Mouse (Mus musculus) heart, postnatal 36 days (tissue): Measurements from ENCODE around the gene Lrriq3. TPM values are rescaled to one million over a fixed set of nuclear protein-coding genes. Genes with fewer than 3 reads are reported as not detected.

ENCODE experiments used
- DNase-seq, 2 experiments: peaks; one replicate each; pipeline ENCODE4 v3.0.0; 2021 to 2022
- intact Hi-C: fragments of 180-260 bp; cut with DNase I; formaldehyde crosslinking; loops from one replicate; pipeline ENCODE4 v1.15.1; 2025
- total RNA-seq, 2 experiments: library from RNA; stranded (reverse); gene quantifications; 2 replicates each; pipeline ENCODE4 v1.2.3; 2021

Lrriq3 gene
- total RNA-seq, 2 experiments from 2014 or later: 0.28 to 0.43 TPM

DNA sequence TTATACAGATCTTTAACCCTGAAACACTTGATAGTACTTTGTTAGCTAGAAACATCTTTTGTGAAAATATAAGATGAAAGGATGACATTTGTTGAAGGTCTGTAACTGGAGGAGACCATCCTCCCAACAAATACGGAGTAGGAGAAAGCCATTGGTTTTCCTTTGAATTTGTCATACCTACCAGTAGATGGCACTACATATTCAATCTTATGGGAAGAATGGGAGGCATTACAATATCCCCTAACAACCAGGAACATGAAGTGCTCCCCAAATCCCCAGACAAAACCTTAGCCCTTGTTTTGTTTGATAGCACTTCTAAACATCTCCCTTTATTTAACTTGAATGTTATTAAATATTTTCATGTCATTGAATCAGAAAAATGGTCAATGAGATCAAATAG lies 141.7 kb downstream of the Lrriq3 start:
- DNase-seq: no peak
- intact Hi-C loops: no loop called here

DNA sequence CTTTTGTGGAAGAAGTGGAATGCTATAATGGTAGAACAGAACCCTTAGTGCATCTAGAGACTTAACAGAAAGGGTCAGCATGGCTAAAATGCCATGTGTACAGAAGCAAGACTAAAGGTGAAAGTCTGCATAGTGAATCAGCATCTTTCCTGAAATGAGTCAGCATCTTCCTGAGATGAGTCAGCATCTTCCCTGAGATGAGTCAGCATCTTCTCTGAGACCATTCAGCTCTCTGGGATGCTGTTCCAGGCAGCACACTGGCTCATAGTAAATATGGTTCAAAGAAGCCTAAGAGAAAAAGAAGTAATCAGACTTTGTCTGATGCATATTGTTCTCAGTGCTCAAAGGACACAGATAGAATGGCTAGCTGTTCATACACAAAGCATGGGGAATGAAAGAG lies 142.3 kb downstream of the Lrriq3 start:
- DNase-seq: no peak
- intact Hi-C loops: no loop called here

Other genes with a start within 250 kb of the Lrriq3 start
- 10 to 100 TPM; 81.9 to 83.1 TPM for gene Tnni3k, start 38.0 kb upstream of the Lrriq3 start, total RNA-seq
- 10 to 100 TPM; 11.7 TPM for gene Fpgt, start within 50 bp of the Lrriq3 start, total RNA-seq